Comparison of ENCODE assay signal across 26 mouse cellular contexts in genomic region chr9:78122939-78123712, GRCm38 (mm10). TPM values are rescaled to one million over a fixed set of nuclear protein-coding genes. Genes with fewer than 3 reads are reported as not detected.
DNase-seq lines count a peak whose midpoint lies in the region; ATAC-seq and TF ChIP-seq lines count a peak whose summit lies in the region.
"Had no signal": no experiment of that assay in that cellular context is flagged by ENCODE, and none has a peak within 500 bp of the region (broad histone marks: within the 10 kb centered on the region; RNA-seq: fewer than 3 reads in every experiment).

No protein-coding gene starts in this region.

- no peak for TF ChIP-seq CTCF in layer of hippocampus, adult 2 months (conservative IDR thresholded peaks at IDR 0.05)

- H3K4me1 ChIP-seq in heart, embryonic 11.5 days (ENCODE audit: control insufficient read depth, insufficient read depth, low read length): peaks cover 18% of the 10 kb centered on the region; the same call in 1 of the 2 replicates
- H3K4me1 ChIP-seq in intestine, embryonic 15.5 days (replicated peaks): peaks cover 15% of the 10 kb centered on the region; the same call in 1 of the 2 replicates

- no peaks in the 10 kb centered on the region for H3K9me3 ChIP-seq in heart, embryonic 11.5 days (replicated peaks; ENCODE audit: control insufficient read depth, low read length)
- H3K9me3 ChIP-seq in intestine, embryonic 15.5 days: no peaks in the 10 kb centered on the region
- H3K9me3 ChIP-seq: hindbrain, embryonic 12.5 days; kidney, embryonic 15.5 days had no signal

- WGBS in heart, embryonic 11.5 days (ENCODE audit: insufficient replicate concordance): 75% methylated on average over 7 of the region's 7 CpGs
- 83% methylated on average over 7 of the region's 7 CpGs for WGBS in intestine, embryonic 15.5 days

- no peaks in the 10 kb centered on the region for H3K36me3 ChIP-seq in heart, embryonic 11.5 days (ENCODE audit: control insufficient read depth, insufficient read depth, low read length)
- H3K36me3 ChIP-seq in intestine, embryonic 15.5 days: no peaks in the 10 kb centered on the region

- H3K27me3 ChIP-seq in heart, embryonic 11.5 days (ENCODE audit: control insufficient read depth, insufficient read depth, low read length): no peaks in the 10 kb centered on the region
- H3K27me3 ChIP-seq in intestine, embryonic 15.5 days (replicated peaks): no peaks in the 10 kb centered on the region
- H3K27me3 ChIP-seq: hindbrain, embryonic 12.5 days; kidney, embryonic 15.5 days had no signal

- H3K9ac ChIP-seq in heart, embryonic 11.5 days (ENCODE audit: low read depth, low read length): no peak overlapping the region
- no peak overlapping the region for H3K9ac ChIP-seq in intestine, embryonic 15.5 days
- H3K9ac ChIP-seq: hindbrain, embryonic 12.5 days; kidney, embryonic 15.5 days had no signal

- no peak overlapping the region for H3K4me3 ChIP-seq in heart, embryonic 11.5 days (ENCODE audit: low read depth, low read length)
- no peak overlapping the region for H3K4me3 ChIP-seq in layer of hippocampus, adult 2 months
- no peak overlapping the region for H3K4me3 ChIP-seq in intestine, embryonic 15.5 days (replicated peaks)
- H3K4me3 ChIP-seq: hindbrain, embryonic 12.5 days; kidney, embryonic 15.5 days had no signal

- no peak for ATAC-seq in heart, embryonic 11.5 days (replicated peaks; ENCODE audit: insufficient number of reproducible peaks, low FRiP score, low TSS enrichment)
- ATAC-seq in intestine, embryonic 15.5 days: peak; percentile 26; the same call in 1 of the 2 replicates
- ATAC-seq: CD4-positive, CD25-positive, alpha-beta regulatory T cell, adult 4 months; forebrain, embryonic 14.5 days; hindbrain, postnatal 0 days; midbrain, embryonic 16.5 days had no signal

- no peak overlapping the region for H3K4me2 ChIP-seq in heart, embryonic 11.5 days
- H3K4me2 ChIP-seq in intestine, embryonic 15.5 days (replicated peaks): no peak overlapping the region
- H3K4me2 ChIP-seq: hindbrain, embryonic 12.5 days; kidney, embryonic 15.5 days; midbrain, embryonic 11.5 days had no signal

- DNase-seq in heart, adult 11 months: peak; percentile 84
- no peak for DNase-seq in layer of hippocampus, adult 2 months (ENCODE audit: low spot score in 2 of 2)
- no peak for DNase-seq in layer of hippocampus, postnatal 25 days (ENCODE audit: extremely low spot score in 1 of 2, low spot score in 1 of 2)
- DNase-seq in 416B (ENCODE audit: low read depth): peak; percentile 25
- DNase-seq in cerebellum, postnatal 10 days: no peak
- no peak for DNase-seq in retina, postnatal 1 day
- DNase-seq: cerebellum, adult 8-10 months; cerebellum, postnatal 36 days; gastrocnemius, postnatal 36 days; heart, postnatal 14 days; kidney, adult 18-20 months; kidney, postnatal 36 days; layer of hippocampus, postnatal 36 days; lung, adult 2 months; lung, postnatal 14 days; right cerebral cortex, adult 18-20 months; thymus, postnatal 4 days had no signal

- no peak overlapping the region for H3K27ac ChIP-seq in heart, embryonic 11.5 days (ENCODE audit: low read depth, low read length)
- peak overlapping the region; percentile 64; the same call in 1 of the 2 replicates for H3K27ac ChIP-seq in layer of hippocampus, adult 2 months
- no peak overlapping the region for H3K27ac ChIP-seq in intestine, embryonic 15.5 days
- H3K27ac ChIP-seq: hindbrain, embryonic 12.5 days; kidney, embryonic 15.5 days had no signal

RNA-seq across cellular contexts. Expression of gene Ick, which starts 14.1 kb away (rescaled TPM):
- polyA plus RNA-seq in heart, embryonic 11.5 days (2014; fragmentation: Nextera tagmentation; extraction: Ambion mirVana): 16.1 and 16.8 TPM in 2 replicates
- 10 to 100 TPM; 18.3 to 20.6 TPM for total RNA-seq in layer of hippocampus, adult 2 months (2021)
- total RNA-seq in layer of hippocampus, postnatal 25 days (2021): 10 to 100 TPM; 22.6 to 27.0 TPM
- 25.7 and 26.3 TPM in 2 replicates for polyA plus RNA-seq in intestine, embryonic 15.5 days (2015; fragmentation: Nextera tagmentation; extraction: Ambion mirVana)

RNA-seq across cellular contexts. Expression of gene Fbxo9, which starts 14.3 kb away (rescaled TPM):
- 37.0 and 38.0 TPM in 2 replicates for polyA plus RNA-seq in heart, embryonic 11.5 days (2014; fragmentation: Nextera tagmentation; extraction: Ambion mirVana)
- 10 to 100 TPM; 86.6 to 86.7 TPM for total RNA-seq in layer of hippocampus, adult 2 months (2021)
- total RNA-seq in layer of hippocampus, postnatal 25 days (2021): 100 to 1,000 TPM in 1 of 2 experiments, 10 to 100 TPM in 1; 96.4 to 102 TPM
- 40.9 and 41.2 TPM in 2 replicates for polyA plus RNA-seq in intestine, embryonic 15.5 days (2015; fragmentation: Nextera tagmentation; extraction: Ambion mirVana)

RNA-seq across cellular contexts. Expression of gene Gsta4, which starts 59.4 kb away (rescaled TPM):
- 87.5 and 88.7 TPM in 2 replicates for polyA plus RNA-seq in heart, embryonic 11.5 days (2014; fragmentation: Nextera tagmentation; extraction: Ambion mirVana)
- total RNA-seq in layer of hippocampus, adult 2 months (2021): 10 to 100 TPM; 48.4 to 50.1 TPM
- 10 to 100 TPM; 41.7 to 58.1 TPM for total RNA-seq in layer of hippocampus, postnatal 25 days (2021)
- 56.0 and 56.9 TPM in 2 replicates for polyA plus RNA-seq in intestine, embryonic 15.5 days (2015; fragmentation: Nextera tagmentation; extraction: Ambion mirVana)

Comparison
In these comparisons a context has a peak if more than half of its experiments do, and no peak if none do; other contexts are left out.
1. DNase-seq: peak in heart, adult 11 months (single experiment) and 416B (single experiment); none in layer of hippocampus, adult 2 months (0 of 2), layer of hippocampus, postnatal 25 days (0 of 2), cerebellum, postnatal 10 days (0 of 2) and retina, postnatal 1 day (single experiment).